Mouse (Mus musculus) spleen, adult 2 months (tissue): Measurements from ENCODE around the gene Edem1.

Experiments
- CTCF ChIP-seq: fragments of 200-500 bp; IDR thresholded peaks from 2 replicates; pipeline ENCODE4 v1.5.1; 2011; ENCODE audit warnings: mild to moderate bottlenecking, inconsistent platforms; ENCODE audit not compliant: insufficient read depth, insufficient read length, insufficient replicate concordance; ENCODE audit errors: extremely low read depth
- POLR2A ChIP-seq: fragments of 200-500 bp; IDR thresholded peaks from 2 replicates; pipeline ENCODE4 v1.6.1; 2011; ENCODE audit warnings: low read depth, low read length, inconsistent platforms

DNA sequence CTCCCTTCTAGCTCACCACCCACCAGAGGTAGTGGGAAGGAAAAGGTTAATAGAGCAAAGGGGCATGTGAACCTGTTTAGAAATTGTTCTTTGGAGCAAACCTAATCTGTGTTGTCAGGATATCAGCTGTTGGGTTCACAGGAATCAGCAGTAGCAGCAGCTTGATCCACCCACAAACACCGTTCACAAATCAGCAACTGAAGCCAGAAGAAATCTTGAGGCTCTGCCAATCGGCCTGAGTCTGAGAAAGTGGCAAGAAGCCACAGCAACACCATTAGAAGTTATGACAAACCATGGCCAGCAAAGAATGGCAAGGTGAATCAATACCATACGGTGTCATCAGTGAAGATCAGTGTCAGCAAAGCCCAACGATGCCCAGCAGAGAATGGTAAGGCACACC lies 42.8 kb downstream of the Edem1 start:
- TF ChIP-seq CTCF, result no peak
- TF ChIP-seq POLR2A, result no peak
